Mouse (Mus musculus) heart, embryonic 10.5 days (tissue): ENCODE data around the gene Gnai3. TPM values are rescaled to one million over a fixed set of nuclear protein-coding genes. Genes with fewer than 3 reads are reported as not detected.

Experiments
- DNase-seq: peaks from one replicate; pipeline ENCODE4 v3.0.0-alpha.2; 2017; ENCODE audit warnings: low spot score
- H3K27ac ChIP-seq: fragments of 300-500 bp; sonication (generic); 2 replicates; pipeline ENCODE4 v1.5.1; 2016; ENCODE audit warnings: mild to moderate bottlenecking
- H3K27me3 ChIP-seq: fragments of 300-500 bp; sonication (generic); 2 replicates; pipeline ENCODE4 v1.6.1; 2016; ENCODE audit warnings: mild to moderate bottlenecking; ENCODE audit not compliant: poor library complexity, insufficient read depth, severe bottlenecking
- H3K36me3 ChIP-seq: fragments of 300-500 bp; sonication (generic); 2 replicates; pipeline ENCODE4 v1.6.1; 2016; ENCODE audit warnings: mild to moderate bottlenecking, moderate library complexity
- H3K4me1 ChIP-seq: fragments of 300-500 bp; sonication (generic); 2 replicates; pipeline ENCODE4 v1.6.1; 2016; ENCODE audit warnings: mild to moderate bottlenecking
- H3K4me3 ChIP-seq: fragments of 300-500 bp; sonication (generic); 2 replicates; pipeline ENCODE4 v1.5.1; 2016; ENCODE audit warnings: mild to moderate bottlenecking, moderate library complexity
- H3K9me3 ChIP-seq: fragments of 300-500 bp; sonication (generic); 2 replicates; pipeline ENCODE4 v1.6.1; 2016; ENCODE audit warnings: mild to moderate bottlenecking, moderate library complexity
- WGBS: fragments of 180-500 bp; shearing (Covaris S2); methylation state at CpG from one replicate; pipeline ENCODE4 v1.1.7; 2016; 5-methylcytosine and 5-hydroxymethylcytosine counted together
- polyA plus RNA-seq: library from polyadenylated mRNA; unstranded; fragments of >200 nt; fragmentation: Nextera tagmentation; extraction: Ambion mirVana; gene quantifications from 2 replicates; pipeline ENCODE4 v1.2.1, GENCODE M21; 2016

The Gnai3 gene
- polyA plus RNA-seq, 1 experiment from 2014 or later, result 131 TPM

DNA sequence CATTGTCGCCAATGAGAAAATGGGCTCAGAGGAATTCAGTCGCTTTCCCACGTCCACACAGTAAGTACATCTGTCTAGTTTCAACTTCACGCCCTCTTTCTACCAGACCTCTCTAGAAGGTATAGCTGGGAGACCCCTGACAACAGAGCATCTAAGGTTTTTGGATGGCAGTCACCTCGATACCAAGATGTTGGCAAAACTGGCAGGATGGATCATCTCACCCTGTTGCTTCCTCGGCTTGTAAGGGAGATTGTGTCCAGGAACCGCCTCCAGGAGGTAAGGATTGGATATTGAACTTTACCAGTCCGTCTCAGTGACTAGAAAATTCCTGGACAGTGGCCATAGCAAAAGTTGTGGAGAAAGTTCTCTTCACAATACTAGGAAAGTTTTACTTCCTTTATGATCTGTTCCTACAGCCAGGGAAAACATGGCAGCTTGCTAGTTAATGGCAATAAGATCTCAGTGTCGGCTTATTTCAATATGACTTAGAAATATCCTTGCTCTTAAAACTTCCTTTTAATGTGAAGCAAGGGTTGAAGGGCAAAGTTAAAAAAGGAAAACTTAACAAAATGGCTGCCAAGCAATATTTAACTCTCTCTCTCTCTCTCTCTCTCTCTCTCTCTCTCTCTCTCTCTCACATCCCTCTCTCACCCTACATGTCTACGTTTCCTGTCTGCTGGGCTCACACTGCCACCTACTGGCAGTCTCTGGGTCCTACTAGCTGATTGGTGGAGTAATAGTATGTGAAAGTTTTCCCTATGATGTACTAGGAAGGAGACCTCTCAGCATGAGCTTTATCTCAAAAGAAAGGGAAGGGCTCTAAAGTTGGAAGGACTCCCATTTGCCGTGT lies 1.7 kb upstream of the Gnai3 start:
- H3K4me1 ChIP-seq, result peaks cover 30% of the 10 kb centered on the region
- no peaks in the 10 kb centered on the region for H3K27me3 ChIP-seq
- no peaks in the 10 kb centered on the region for H3K9me3 ChIP-seq
- H3K36me3 ChIP-seq, result no peaks in the 10 kb centered on the region
- peak; percentile 92 for DNase-seq
- 65% methylated on average over 11 of the region's 11 CpGs for WGBS
- H3K27ac ChIP-seq, result peak overlapping the region; percentile 53; the same call in 1 of the 2 replicates
- H3K4me3 ChIP-seq, result no peak overlapping the region; the same call in 1 of the 2 replicates

DNA sequence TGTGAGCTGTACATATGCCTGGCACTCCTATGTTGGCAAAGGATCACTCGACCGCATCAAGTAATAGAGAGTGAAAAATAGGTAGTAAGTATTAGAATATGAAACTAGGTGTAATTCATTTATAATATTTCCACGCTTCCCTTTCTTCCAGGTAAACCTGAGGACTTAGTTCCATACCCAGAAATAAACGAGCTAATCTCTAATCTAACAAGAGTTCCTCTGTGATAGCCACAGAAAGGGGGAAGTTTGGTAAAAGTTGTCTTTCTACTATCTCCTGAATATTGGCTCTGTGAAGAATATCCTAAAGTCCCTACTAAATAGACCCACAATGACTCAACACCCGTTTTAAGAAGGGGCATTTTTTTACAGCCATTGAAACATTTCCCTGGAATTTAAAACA lies 725 bp upstream of the Gnai3 start:
- WGBS, result 53% methylated on average over 5 of the region's 5 CpGs
- no peaks in the 10 kb centered on the region for H3K27me3 ChIP-seq
- H3K9me3 ChIP-seq, result no peaks in the 10 kb centered on the region
- peak overlapping the region; percentile 96 for H3K27ac ChIP-seq
- H3K4me1 ChIP-seq, result peaks cover 30% of the 10 kb centered on the region
- H3K36me3 ChIP-seq, result no peaks in the 10 kb centered on the region
- H3K4me3 ChIP-seq, result peak overlapping the region; percentile 85
- DNase-seq, result no peak

DNA sequence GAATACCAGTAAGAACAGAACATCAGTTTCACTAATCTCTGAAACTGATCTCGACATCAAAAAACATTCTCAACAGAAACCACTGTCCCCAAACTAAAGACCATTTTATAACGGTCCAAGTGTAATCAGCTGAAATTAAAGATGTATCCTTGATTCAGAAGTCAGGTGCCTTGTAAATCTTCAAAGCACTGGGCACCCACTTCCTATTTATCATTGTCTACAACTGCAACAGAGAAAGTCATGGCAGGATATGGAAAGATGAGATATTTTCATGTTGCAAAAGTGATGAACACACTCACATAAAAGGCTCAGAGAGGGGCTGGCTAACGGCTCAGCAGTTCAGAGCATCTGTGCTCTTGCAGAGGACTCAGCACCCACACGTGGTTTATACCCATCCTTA lies 5.2 kb downstream of the Gnai3 start:
- Histone ChIP-seq H3K27ac (no peak overlapping the region), H3K9me3 (no peaks in the 10 kb centered on the region), H3K4me3 (no peak overlapping the region), H3K4me1 (peaks cover 6% of the 10 kb centered on the region), H3K27me3 (no peaks in the 10 kb centered on the region), H3K36me3 (peaks cover 22% of the 10 kb centered on the region)
- DNase-seq, result no peak
- WGBS, result 83% methylated on average over 4 of the region's 4 CpGs

DNA sequence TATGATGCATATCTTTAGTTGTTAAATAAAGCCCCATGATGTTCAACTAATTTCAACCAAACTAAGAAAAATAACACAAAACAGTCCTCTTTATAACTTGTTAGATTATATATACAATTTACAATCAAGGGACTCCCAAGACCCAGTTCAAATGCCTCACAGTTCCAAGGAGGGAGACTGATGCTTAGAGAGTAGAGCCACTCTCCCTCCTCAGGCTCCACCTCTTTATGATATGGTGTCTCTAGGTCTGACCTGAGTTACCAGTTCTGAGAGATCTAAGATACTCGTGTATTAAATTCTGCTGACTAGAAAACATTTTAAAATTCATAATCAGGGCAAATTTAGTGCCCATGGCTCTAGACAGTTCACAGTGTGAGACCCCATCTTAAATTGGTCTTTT lies 6.8 kb downstream of the Gnai3 start:
- no peak for DNase-seq
- H3K27me3 ChIP-seq, result no peaks in the 10 kb centered on the region
- peaks cover 22% of the 10 kb centered on the region for H3K36me3 ChIP-seq
- H3K4me3 ChIP-seq, result no peak overlapping the region
- no peaks in the 10 kb centered on the region for H3K4me1 ChIP-seq
- 90% methylated on average over 1 of the region's 1 CpGs for WGBS
- no peaks in the 10 kb centered on the region for H3K9me3 ChIP-seq
- no peak overlapping the region for H3K27ac ChIP-seq

DNA sequence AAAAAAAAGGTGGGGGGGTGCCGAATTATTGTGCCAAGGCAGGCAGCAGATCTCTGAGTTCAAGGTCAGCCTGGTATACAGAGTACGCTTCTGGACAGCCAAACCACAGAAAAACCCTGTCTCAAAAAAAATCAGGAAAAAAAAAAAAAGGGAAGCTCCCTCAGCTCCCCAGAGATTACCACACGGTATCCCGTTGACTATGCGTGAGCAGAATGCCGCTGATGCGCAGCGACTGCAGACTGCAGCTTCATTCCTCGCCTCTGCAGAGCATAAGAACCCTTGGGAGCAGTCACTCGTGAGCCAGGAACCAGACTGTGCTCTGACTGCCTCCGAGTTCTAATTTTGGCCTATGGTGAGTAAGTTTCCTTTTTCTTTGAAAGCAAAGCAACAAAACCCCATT lies 11.2 kb downstream of the Gnai3 start:
- Histone ChIP-seq H3K4me1 (peaks cover 35% of the 10 kb centered on the region), H3K36me3 (peaks cover 10% of the 10 kb centered on the region), H3K27me3 (no peaks in the 10 kb centered on the region), H3K9me3 (no peaks in the 10 kb centered on the region), H3K4me3 (no peak overlapping the region), H3K27ac (no peak overlapping the region)
- DNase-seq, result no peak
- WGBS, result 77% methylated on average over 11 of the region's 11 CpGs

DNA sequence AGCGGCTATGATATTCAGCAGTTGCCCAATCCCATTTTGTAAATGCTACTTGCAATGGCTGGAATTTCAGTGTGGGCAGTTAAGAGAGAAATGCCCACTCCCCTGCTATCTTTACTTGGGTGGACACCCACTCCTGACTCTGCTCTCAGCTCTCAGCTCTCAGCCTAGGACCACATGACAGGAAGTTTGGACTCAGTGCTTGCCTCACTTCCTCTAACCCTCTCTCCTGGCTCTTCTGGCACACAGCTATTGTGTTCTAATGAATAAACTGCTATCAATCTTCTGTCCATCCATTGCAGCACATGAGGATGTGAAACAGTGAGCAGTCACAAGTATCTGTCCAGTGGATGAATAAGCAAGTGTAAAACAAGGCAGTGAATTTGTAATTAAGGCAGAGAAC lies 13.5 kb downstream of the Gnai3 start:
- Histone ChIP-seq H3K27me3 (no peaks in the 10 kb centered on the region), H3K4me3 (no peak overlapping the region), H3K36me3 (peaks cover 9% of the 10 kb centered on the region), H3K9me3 (no peaks in the 10 kb centered on the region), H3K4me1 (peaks cover 48% of the 10 kb centered on the region), H3K27ac (0 out of 2 replicates have a peak overlapping the region, but pooled peaks have one; percentile 56)
- 74% methylated on average over 1 of the region's 1 CpGs for WGBS
- DNase-seq, result no peak

DNA sequence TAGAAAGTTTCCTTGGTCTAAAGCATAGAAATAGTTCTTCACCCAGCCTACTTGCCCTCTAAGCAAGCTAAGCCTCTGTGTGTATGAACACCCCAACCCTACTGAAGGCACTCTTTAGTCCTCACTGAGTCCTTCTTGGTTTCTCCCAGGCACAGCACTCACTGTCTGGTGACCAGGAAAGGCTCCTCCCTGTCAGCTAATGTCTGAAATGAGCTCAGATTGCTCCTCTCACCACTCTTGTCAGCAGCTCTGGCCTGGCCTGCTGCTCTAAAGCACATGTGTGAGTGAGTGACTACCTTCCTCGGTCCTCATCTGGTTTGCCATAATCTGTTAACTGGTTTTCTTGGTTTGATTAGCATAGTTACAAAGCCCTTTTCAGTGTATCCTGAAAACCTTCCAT lies 14.1 kb downstream of the Gnai3 start:
- Histone ChIP-seq H3K36me3 (peaks cover 2% of the 10 kb centered on the region; the same call in 1 of the 2 replicates), H3K4me3 (no peak overlapping the region), H3K4me1 (peaks cover 48% of the 10 kb centered on the region), H3K27me3 (no peaks in the 10 kb centered on the region), H3K27ac (0 out of 2 replicates have a peak overlapping the region, but pooled peaks have one; percentile 56), H3K9me3 (no peaks in the 10 kb centered on the region)
- DNase-seq, result no peak
- whole genome bisulfite sequencing, result 27% methylated on average over 1 of the region's 1 CpGs

DNA sequence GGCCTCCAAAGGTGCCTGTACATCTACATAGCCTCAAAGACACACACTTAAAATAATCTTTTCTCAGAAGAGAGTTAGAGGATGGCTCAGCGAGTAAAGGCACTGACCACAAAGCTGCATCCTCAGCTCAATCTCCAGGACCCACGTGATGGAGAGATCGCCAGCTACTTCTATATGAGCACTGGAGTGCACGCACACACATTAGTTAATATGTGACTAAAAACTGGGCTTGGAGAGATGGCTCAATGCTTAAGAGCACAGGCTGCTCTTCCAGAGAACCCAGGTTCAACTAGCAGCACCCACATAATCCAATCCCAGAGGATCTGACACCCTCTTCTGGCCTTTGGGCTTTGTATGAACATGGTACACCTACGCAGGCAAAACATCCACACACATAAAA lies 14.7 kb downstream of the Gnai3 start:
- no peak for DNase-seq

DNA sequence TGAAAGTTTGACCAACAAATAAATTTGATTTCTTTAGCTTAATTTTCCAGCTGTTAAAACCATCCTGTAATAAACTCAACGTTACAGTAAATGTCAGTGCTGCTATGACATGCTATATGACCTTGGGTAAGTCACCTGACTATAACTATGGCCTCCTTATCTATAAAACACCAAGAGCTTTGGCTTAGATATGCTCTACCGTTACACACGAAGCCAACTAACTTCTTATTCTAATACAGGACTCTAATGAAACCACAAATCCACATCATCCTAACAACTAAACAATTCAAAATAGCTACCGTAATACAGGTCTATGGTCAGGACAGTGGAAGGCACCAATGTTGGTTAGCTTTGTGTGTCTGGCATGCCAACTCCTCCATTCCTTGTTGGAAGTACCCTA lies 16.1 kb downstream of the Gnai3 start:
- Histone ChIP-seq H3K27ac (no peak overlapping the region), H3K4me1 (peaks cover 48% of the 10 kb centered on the region), H3K27me3 (no peaks in the 10 kb centered on the region), H3K36me3 (no peaks in the 10 kb centered on the region), H3K9me3 (no peaks in the 10 kb centered on the region), H3K4me3 (no peak overlapping the region)
- 82% methylated on average over 4 of the region's 4 CpGs for WGBS
- no peak for DNase-seq

More for the DNA sequence above, 14.7 kb downstream of the Gnai3 start:
- WGBS, result 89% methylated on average over 5 of the region's 5 CpGs
- H3K27me3 ChIP-seq, result no peaks in the 10 kb centered on the region
- H3K36me3 ChIP-seq, result no peaks in the 10 kb centered on the region
- H3K4me3 ChIP-seq, result no peak overlapping the region
- peaks cover 48% of the 10 kb centered on the region for H3K4me1 ChIP-seq
- H3K27ac ChIP-seq, result no peak overlapping the region
- no peaks in the 10 kb centered on the region for H3K9me3 ChIP-seq

DNA sequence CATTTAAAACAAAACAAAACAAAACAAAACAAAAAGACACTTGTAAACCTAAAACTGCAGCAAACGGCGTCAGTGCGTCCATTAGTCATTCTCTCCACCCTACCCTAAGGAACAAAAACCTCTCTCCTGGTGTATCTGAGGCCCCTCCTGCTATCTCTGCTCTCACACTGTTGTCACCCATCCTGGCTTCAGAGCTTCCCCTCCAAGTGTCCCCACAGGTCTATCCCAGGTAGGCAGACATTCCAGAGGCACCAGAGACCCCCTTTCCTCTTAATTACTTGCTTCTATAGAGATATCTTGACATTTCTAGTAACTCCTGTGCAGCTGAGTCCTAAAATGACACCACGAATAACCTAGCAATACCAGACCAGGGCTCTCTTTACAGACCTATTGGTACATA lies 16.6 kb downstream of the Gnai3 start:
- no peak for DNase-seq
- WGBS, result 73% methylated on average over 4 of the region's 4 CpGs
- no peak overlapping the region for H3K4me3 ChIP-seq
- no peaks in the 10 kb centered on the region for H3K36me3 ChIP-seq
- no peak overlapping the region for H3K27ac ChIP-seq
- H3K27me3 ChIP-seq, result no peaks in the 10 kb centered on the region
- H3K4me1 ChIP-seq, result peaks cover 48% of the 10 kb centered on the region
- H3K9me3 ChIP-seq, result no peaks in the 10 kb centered on the region

DNA sequence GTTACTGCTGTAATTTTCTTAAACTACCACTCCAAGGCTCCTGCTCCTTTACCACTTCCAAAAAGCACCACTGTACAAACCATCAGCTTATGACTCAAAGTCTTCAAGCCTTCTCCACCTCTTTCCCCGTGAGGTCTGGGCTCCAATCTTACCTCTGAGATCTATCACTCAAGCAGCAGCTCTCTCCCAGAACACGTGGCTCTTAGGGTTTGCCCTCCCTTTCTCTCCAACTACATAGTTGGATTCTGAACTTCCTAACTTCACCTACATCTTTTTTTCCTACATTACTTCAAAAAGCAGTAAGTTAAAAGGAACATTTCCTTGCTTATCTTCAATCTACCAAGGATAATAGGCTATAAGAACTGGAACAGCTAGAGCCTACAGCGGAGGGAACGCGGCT lies 17.4 kb downstream of the Gnai3 start:
- no peak overlapping the region for H3K4me3 ChIP-seq
- H3K27ac ChIP-seq, result no peak overlapping the region
- 70% methylated on average over 5 of the region's 5 CpGs for WGBS
- no peak for DNase-seq
- H3K36me3 ChIP-seq, result no peaks in the 10 kb centered on the region
- H3K4me1 ChIP-seq, result peaks cover 47% of the 10 kb centered on the region
- H3K27me3 ChIP-seq, result no peaks in the 10 kb centered on the region
- H3K9me3 ChIP-seq, result no peaks in the 10 kb centered on the region

DNA sequence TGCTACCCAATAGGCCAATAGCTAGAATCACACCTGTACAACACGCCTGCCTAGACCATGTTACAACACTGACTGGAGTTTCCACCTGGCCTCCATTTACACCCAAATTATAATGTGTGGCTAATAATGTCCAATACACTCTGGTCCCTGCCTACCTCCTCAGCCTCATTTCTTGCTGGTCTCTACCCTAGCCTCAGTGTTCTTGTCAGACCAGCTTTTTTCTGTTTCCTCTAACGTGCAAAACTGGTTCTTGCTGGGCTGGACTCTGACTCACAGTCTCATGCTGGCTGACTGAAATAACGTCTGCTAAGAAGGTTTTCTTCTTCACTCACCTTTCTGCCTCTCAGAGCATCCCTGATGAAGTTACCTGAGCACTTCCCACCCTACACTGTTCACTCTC lies 19.6 kb downstream of the Gnai3 start:
- Histone ChIP-seq H3K27me3 (no peaks in the 10 kb centered on the region), H3K9me3 (no peaks in the 10 kb centered on the region), H3K27ac (no peak overlapping the region), H3K4me1 (peaks cover 28% of the 10 kb centered on the region), H3K36me3 (peaks cover 15% of the 10 kb centered on the region), H3K4me3 (no peak overlapping the region)
- WGBS, result 86% methylated on average over 3 of the region's 3 CpGs
- DNase-seq, result no peak

DNA sequence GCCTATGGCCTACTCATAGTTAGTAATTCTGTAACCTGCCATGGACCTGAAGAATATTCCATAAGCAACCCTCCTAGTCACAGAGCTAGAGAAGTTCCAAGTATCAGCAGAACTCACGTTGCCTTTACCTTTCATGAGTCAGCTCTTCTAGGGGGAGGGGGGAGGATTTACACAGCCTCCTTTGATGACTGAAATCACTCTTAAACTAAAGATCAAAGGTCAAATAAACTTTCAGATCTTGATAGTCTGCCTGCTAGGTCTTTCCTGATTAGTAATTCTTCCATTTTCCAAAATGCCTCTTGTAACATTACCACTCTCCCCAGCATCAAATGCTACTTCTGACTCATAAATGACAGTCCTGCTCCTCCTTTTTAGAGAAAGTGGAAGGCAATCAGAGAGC lies 21.8 kb downstream of the Gnai3 start:
- DNase-seq, result no peak

More for the DNA sequence above, 21.8 kb downstream of the Gnai3 start:
- H3K27ac ChIP-seq, result no peak overlapping the region
- H3K4me3 ChIP-seq, result no peak overlapping the region
- H3K36me3 ChIP-seq, result peaks cover 30% of the 10 kb centered on the region
- H3K9me3 ChIP-seq, result no peaks in the 10 kb centered on the region
- no peaks in the 10 kb centered on the region for H3K27me3 ChIP-seq
- peaks cover 13% of the 10 kb centered on the region for H3K4me1 ChIP-seq
- WGBS, result 51% methylated on average over 1 of the region's 1 CpGs
